ENCODE assay signal across 20 mouse cellular contexts in genomic region chr9:3636766-3637165, GRCm38 (mm10).
DNase-seq lines count a peak whose midpoint lies in the region; ATAC-seq and TF ChIP-seq lines count a peak whose summit lies in the region.
"Had no signal": no experiment of that assay in that cellular context is flagged by ENCODE, and none has a peak within 500 bp of the region (broad histone marks: within the 10 kb centered on the region; RNA-seq: fewer than 3 reads in every experiment).

No protein-coding gene starts in this region.

- ATAC-seq in liver, postnatal 0 days, result no peak
- ATAC-seq in frontal cortex, adult (ENCODE audit: low TSS enrichment), result no peak
- ATAC-seq: hindbrain, embryonic 16.5 days; intestine, embryonic 16.5 days; lung, postnatal 0 days; Patski had no signal

- no peak overlapping the region for H3K4me3 ChIP-seq in liver, postnatal 0 days (ENCODE audit: low read depth, low read length)
- H3K4me3 ChIP-seq: embryonic facial prominence, embryonic 15.5 days; heart, embryonic 13.5 days; limb, embryonic 15.5 days; liver, embryonic 15.5 days had no signal

- no peaks in the 10 kb centered on the region for H3K4me1 ChIP-seq in liver, postnatal 0 days (ENCODE audit: insufficient read depth)
- H3K4me1 ChIP-seq: embryonic facial prominence, embryonic 15.5 days; heart, embryonic 13.5 days; limb, embryonic 15.5 days; liver, embryonic 15.5 days had no signal

- H3K9ac ChIP-seq in liver, postnatal 0 days (replicated peaks), result no peak overlapping the region
- H3K9ac ChIP-seq: embryonic facial prominence, embryonic 15.5 days; heart, embryonic 13.5 days; limb, embryonic 15.5 days; liver, embryonic 15.5 days had no signal

- H3K27ac ChIP-seq in liver, postnatal 0 days (ENCODE audit: low read depth), result no peak overlapping the region
- H3K27ac ChIP-seq: embryonic facial prominence, embryonic 15.5 days; heart, embryonic 13.5 days; limb, embryonic 15.5 days; liver, embryonic 15.5 days had no signal

- no peaks in the 10 kb centered on the region for H3K9me3 ChIP-seq in liver, postnatal 0 days (ENCODE audit: low read length)
- H3K9me3 ChIP-seq: embryonic facial prominence, embryonic 15.5 days; heart, embryonic 13.5 days; limb, embryonic 15.5 days; liver, embryonic 15.5 days had no signal

- TF ChIP-seq EP300 in liver, postnatal 0 days (IDR thresholded peaks at IDR 0.05; ENCODE audit: low read depth), result no peak

- peak; percentile 9 for DNase-seq in cerebellum, adult 9-10 months
- DNase-seq in cerebellum, adult 11 months, result no peak
- peak; percentile 9 to 81 for DNase-seq in layer of hippocampus, adult 18-20 months (ENCODE audit: low spot score in 2 of 2)
- DNase-seq in layer of hippocampus, postnatal 10 days (ENCODE audit: low spot score in 2 of 2), result no peak
- DNase-seq in brain, adult 2 months (ENCODE audit: low read depth, low spot score), result peak; percentile 60
- no peak for DNase-seq in liver, postnatal 0 days
- DNase-seq: cerebellum, postnatal 36 days; heart, postnatal 36 days; right cerebral cortex, adult 18-20 months; thymus, postnatal 14 days had no signal

- no peaks in the 10 kb centered on the region for H3K27me3 ChIP-seq in liver, postnatal 0 days (ENCODE audit: insufficient read depth, low read length)
- H3K27me3 ChIP-seq: embryonic facial prominence, embryonic 15.5 days; heart, embryonic 13.5 days; limb, embryonic 15.5 days; liver, embryonic 15.5 days had no signal

- H3K36me3 ChIP-seq in liver, postnatal 0 days (replicated peaks; ENCODE audit: insufficient read depth, low read length), result no peaks in the 10 kb centered on the region
- H3K36me3 ChIP-seq: embryonic facial prominence, embryonic 15.5 days; heart, embryonic 13.5 days; limb, embryonic 15.5 days; liver, embryonic 15.5 days had no signal

- TF ChIP-seq CTCF in liver, postnatal 0 days (IDR thresholded peaks at IDR 0.05; ENCODE audit: low read depth), result no peak

- no peak overlapping the region for H3K4me2 ChIP-seq in liver, postnatal 0 days (ENCODE audit: low read depth, low read length)
- H3K4me2 ChIP-seq: embryonic facial prominence, embryonic 15.5 days; heart, embryonic 13.5 days; limb, embryonic 15.5 days; liver, embryonic 15.5 days; midbrain, embryonic 11.5 days had no signal

Comparison
In these comparisons a context has a peak if more than half of its experiments do, and no peak if none do; other contexts are left out.
1. DNase-seq: peak in cerebellum, adult 9-10 months (single experiment), layer of hippocampus, adult 18-20 months (2 of 2) and brain, adult 2 months (single experiment); none in cerebellum, adult 11 months (single experiment), layer of hippocampus, postnatal 10 days (0 of 2) and liver, postnatal 0 days (single experiment).